Mouse (Mus musculus) spleen, postnatal 14 days (tissue): ENCODE results near the gene Zfp213.
"Not testable (repeated sequence)": the region's sequence is repeated elsewhere in the genome, so short reads cannot be mapped to it uniquely, and the experiment has no call there.

ENCODE experiments used
- DNase-seq, 2 experiments: peaks; one replicate each; pipeline ENCODE4 v3.0.0; 2021 to 2022; ENCODE audit warnings: low spot score in 2 of 2

The Zfp213 gene

GRCm38 (mm10) chr17:23545841-23546240, 18.2 kb downstream of the Zfp213 start:
- no peak for DNase-seq

- DNase-seq = no peak
Measured at GRCm38 (mm10) chr17:23544766-23545165, 19.3 kb downstream of the Zfp213 start.

DNA sequence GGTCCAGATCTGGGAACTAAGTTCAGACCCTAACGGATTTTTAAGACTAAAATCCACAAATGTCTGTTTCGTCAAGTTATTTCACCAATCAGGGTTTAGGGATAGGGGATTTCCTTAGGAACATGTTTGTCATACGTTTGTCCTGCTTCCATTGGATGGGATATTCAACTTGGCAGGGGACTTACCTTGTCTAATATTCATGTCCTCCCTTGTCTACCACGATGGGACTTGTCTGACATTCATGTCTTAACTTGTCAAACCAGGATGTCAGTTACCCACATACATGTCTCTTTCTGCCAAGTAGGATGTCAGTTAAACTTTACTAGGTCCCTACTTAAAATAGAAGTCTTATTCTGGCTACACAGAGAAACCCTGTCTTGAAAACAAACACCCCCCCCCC, 20.1 kb downstream of the Zfp213 start:
- no peak for DNase-seq

- no peak for DNase-seq
Measured at GRCm38 (mm10) chr17:23543325-23543724, 20.7 kb downstream of the Zfp213 start.

DNA sequence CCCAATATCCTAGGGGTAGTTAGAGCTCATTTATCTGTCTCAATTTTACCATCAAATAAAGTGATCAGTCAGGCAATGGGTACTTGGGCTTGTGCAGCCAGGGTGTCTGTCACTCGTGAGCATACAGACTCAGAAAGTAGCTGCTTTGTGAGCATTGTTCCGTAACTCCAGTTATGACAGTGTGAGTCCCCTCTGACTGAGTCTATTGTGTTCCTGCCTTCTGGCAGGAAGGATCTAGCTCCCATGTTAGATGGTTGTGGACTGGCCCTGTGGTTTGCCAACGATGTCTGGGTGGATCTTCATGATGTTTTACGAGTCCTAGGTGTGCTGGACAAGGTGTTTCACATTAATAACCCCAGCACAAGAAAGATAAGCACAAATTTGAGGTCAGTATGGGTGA, 21.2 kb downstream of the Zfp213 start:
- no peak for DNase-seq

DNA sequence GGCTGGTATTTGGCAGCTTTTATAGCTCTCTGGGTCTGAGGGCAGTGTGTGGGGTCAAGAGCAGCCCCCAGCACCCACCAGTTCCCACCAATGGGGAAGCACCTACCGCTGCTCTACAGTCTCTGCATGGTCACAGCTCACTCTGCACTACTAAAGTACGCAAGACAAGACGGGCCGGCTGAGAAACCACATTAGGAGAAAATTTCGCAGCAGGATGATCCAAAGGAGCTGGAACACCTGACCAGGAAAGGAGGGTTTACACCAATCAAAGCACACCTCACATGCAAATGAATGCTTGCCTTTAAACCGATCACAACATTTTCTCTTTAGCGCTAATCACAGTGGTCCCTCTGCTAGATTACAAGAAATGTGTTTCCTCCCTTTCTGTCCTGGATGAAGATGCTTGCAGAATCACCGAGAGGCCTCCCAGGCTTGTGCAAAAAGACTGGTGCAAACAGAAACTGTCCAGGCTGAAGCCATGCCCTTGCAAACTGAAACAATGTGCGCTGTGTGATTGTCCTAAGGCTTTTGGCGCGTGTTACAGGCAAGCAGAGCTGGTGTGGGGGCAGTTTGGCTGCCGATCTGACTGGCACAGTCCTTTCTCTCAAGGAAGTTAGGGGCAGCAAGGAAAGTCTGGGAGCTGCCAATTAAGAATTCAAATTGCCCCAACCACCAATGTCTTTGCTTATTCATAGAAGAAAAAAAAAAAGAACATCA, 21.9 kb downstream of the Zfp213 start:
- no peak for DNase-seq

DNA sequence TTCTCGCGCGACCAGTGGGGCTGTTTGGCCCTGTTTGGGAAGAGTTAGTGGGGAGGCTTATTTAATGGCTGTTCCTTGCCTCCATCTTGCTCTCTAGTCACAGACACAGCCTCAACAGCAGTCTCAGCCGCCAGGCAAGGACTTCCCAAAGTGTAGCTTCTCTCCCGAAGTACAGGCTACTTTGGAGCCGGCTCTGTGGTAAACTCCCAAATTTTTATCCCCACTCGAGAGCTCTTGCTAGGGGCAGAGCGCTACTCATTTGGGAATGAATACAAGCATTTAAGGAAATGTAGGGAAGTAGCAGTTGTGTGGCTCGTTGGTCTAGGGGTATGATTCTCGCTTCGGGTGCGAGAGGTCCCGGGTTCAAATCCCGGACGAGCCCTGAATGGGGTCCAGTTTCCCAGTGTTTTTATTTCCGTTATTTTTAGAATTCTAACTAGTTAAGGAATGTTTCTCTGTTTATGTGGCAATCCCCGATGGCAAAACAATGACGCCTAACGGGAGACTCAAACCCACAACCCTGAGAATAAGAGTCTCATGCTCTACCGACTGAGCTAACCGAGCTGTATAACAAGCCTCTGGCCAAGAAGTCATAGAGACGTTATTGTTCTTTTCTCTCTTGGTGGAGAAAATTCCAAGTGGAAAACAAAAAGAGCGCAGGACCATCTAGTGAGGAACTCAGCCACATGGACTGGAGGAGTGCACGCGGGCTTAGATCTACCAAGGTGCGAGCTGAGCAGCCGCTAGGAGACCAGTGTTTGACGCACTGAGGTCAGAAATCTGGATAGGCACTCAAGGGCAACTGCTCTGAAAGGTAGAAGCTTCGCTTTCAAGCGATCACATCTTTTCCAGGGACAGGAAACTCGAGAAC, 23.2 kb downstream of the Zfp213 start:
- no peak for DNase-seq

DNA sequence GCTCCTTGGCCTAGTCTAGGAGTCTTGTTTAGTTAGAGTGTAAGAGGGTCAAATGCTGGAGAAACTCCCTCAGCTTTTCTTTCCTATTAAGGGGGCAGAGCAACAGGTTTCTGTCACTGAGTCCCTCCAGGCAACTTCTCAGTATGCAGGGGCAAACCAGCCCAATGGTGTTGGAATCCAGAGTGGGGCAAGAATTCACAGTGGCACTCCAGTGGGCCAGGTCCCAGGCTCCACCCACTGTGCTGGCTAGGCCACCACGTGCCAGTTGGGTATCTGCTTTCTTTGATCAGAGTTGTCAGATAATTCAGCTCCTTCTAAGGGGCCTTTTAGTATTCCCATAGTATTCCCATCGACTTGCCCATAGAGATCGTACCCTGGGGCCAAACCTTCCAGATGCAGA, 23.9 kb downstream of the Zfp213 start:
- no peak for DNase-seq

- no peak for DNase-seq
Measured at GRCm38 (mm10) chr17:23539608-23540007, 24.4 kb downstream of the Zfp213 start.

DNA sequence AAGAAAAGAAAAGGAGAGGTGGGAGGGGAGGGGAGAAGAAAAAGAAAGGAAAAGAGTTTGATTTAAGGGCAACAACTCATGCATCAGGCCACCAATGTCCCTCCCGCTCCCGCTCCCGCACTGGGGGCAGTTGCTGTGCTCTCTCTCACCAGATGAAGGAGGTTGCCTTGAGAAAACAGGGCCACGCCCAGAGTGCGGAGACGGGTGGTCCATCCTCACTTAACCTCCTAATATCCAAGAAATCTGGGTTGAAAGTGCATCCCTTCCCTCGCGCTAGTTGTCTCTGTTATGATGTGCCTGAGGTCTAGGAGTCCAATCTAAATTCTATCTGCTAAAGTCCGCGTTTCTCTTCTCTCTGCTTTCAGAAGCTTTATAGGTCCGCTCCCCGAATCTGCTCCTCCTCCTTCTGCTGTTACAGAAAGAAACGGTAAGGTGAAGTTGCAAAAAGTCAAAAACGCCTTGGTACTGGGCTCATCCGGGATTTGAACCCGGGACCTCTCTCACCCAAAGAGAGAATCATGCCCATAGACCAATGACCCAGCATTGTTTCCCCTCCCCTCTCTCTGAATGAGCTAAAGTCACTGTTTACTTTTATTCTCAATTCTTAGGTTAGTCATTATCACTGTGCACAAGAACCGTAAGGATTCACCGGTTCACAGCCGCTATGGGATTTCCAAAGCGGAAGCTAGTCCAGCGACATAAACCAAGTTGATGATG, 25.6 kb downstream of the Zfp213 start:
- no peak for DNase-seq

GRCm38 (mm10) chr17:23537554-23538255, 26.3 kb downstream of the Zfp213 start:
- DNase-seq = no peak

GRCm38 (mm10) chr17:23535046-23535788, 28.8 kb downstream of the Zfp213 start:
- DNase-seq = not testable (repeated sequence)

DNA sequence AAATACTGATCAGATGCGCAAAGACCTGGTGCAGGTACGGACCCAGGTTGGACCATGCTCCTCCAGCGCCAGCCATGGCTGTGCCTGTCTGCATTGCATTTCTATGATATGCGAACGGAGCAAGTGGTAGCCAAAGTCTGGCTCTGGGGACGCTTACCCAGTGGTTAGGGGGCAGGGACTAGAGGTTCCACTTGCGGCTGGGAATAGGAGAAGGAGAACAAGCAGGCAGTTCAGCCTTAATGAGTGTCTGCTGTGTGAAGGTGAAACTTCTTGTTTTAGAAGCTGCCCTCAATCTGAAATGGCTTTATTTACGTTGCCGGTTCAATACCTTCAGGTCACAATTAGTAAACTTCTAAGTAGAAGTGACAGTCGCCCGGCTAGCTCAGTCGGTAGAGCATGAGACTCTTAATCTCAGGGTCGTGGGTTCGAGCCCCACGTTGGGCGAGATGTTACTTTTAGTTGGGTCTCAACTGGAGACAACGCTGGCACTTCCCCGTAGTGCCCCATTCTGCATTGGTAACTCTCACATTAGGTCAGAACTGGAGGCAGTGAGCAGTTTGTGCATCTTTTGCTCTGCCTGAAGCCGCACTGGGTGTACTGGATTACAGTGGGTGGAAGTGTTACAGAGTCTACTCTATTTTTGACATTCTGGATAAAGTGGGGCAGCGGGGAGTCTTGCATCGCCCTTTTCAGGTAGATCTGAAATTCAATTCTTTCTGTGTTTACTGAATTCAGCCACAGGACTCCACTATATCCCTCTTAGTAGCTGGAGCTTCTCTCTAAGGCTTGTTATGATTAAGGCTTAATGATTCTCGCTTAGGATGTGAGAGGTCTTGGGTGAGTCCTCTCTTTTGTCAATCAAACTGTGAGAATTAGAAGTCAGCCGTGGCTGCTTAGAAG, 30.2 kb downstream of the Zfp213 start:
- not testable (repeated sequence) for DNase-seq

GRCm38 (mm10) chr17:23531408-23531807, 32.6 kb downstream of the Zfp213 start:
- not testable (repeated sequence) for DNase-seq

DNA sequence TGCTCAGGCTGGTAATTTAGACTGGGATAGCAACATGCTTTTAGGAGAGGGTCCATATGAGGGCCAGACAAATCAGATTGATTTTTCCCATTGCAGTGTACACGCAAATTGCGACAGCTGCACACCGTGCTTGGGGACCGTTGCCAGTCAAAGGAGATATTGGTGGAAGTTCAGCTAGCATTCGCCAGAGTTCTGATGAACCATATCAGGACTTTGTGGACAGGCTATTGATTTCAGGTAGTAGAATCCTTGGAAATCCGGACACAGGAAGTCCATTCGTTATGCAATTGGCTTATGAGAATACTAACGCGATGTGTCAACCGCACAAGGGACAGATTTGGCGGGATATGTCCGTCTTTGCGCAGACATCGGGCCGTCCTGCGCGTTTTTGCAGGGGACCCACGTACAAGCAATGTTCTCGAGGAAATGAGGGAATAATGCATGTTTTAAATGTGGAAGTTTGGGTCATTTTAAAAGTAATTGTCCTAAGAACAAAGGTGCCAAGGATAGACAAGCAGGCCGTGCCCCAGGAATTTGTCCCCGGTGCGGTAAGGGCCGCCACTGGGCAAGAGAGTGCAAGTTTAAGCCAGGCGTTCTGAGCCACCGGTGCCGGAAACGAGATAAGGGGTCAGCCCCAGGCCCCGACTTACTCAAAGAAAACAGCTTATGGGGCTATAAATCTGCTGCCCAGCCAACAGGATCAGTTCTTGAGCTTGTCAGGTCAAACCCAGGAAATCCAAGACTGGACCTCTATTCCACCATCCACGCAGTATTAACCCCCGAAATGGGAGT, 40.9 kb downstream of the Zfp213 start:
- DNase-seq = not testable (repeated sequence)

DNA sequence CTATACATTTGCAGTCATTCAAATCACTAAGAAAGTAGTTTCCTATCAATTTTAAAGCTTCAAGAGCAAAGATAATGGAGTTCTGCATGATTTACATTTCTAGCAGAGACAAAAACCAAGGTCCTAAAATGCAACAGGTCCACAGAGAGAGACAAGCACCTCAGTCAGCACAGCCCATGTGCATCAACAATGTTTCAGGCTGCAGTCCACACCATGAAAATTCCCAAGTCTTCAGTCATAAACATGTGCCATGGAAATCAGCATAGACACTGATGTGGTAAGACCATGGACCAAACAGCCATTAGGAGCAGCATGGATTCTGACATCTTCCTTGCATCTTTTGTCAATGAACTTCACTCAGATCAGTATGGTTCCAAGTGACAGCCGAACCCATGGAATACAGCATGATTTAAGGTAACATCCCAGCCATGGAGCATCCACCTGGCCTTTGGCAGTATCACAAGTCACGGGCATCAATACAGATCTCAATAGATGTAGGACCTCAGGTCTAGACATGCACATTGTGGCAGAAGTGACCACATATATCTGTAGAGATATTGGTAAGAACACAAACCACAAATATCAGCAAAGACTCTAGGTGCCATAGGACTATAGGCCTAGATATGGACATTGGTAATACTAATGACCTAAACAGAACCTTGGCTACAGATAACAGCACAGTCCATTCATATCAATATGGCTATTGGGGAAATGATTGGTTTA, 45.2 kb downstream of the Zfp213 start:
- no peak for DNase-seq
